Mouse (Mus musculus): ENCODE results near the gene Rusc2.

- no peak for TF ChIP-seq CTCF (IDR thresholded peaks at IDR 0.05; ENCODE audit: low read depth, low read length)
- TF ChIP-seq POLR2A (IDR thresholded peaks at IDR 0.05; ENCODE audit: extremely low read depth, insufficient read depth, low read length), result no peak
These were observed 33.7 kb downstream of the Rusc2 start for GRCm38 (mm10) chr4:43415221-43416070.
